Mouse (Mus musculus): ENCODE results near the gene Nt5dc3. TPM values are rescaled to one million over a fixed set of nuclear protein-coding genes. Genes with fewer than 3 reads are reported as not detected.

Gene Nt5dc3
- total and polyA plus RNA-seq, 2 experiments from 2014 or later = 9.3 to 43.6 TPM

DNA sequence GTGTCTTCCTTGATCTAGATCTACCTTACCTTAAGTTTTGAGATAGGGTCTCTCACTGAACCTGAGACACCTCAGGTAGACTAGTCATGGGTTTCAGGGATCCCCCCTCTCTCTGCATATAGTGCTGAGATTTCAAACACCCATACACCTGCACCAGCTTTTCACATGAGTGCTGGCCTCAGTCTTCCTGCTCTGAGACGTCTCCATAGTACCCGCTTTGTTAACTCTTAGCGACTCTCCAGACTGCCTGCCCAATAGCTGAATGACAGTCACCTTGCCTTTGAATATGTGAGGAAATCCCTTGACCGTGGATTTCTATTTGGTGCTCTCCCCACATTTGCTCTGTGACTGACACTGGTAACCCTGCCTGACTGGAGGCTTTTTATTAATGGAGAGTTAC lies 15.4 kb downstream of the Nt5dc3 start:
- ATAC-seq (no peak; the same call in 1 of the 2 replicates), DNase-seq (ENCODE audit: low spot score) (no peak)
- TF ChIP-seq CTCF (IDR thresholded peaks at IDR 0.05; ENCODE audit: low read depth) = no peak
- Histone ChIP-seq H3K9ac (replicated peaks; ENCODE audit: low read length) (no peak overlapping the region), H3K27ac (no peak overlapping the region), H3K4me3 (ENCODE audit: low read length) (no peak overlapping the region), H3K27me3 (ENCODE audit: insufficient read depth, low read length) (no peaks in the 10 kb centered on the region), H3K36me3 (ENCODE audit: insufficient read depth, low read length) (no peaks in the 10 kb centered on the region), H3K4me2 (ENCODE audit: low read depth, low read length) (no peak overlapping the region), H3K4me1 (ENCODE audit: insufficient read depth, low read length) (0 out of 2 replicates have a peak, but pooled peaks cover 2% of the 10 kb centered on the region), H3K9me3 (ENCODE audit: low read length) (no peaks in the 10 kb centered on the region)
- 81% methylated on average over 4 of the region's 4 CpGs for WGBS

DNA sequence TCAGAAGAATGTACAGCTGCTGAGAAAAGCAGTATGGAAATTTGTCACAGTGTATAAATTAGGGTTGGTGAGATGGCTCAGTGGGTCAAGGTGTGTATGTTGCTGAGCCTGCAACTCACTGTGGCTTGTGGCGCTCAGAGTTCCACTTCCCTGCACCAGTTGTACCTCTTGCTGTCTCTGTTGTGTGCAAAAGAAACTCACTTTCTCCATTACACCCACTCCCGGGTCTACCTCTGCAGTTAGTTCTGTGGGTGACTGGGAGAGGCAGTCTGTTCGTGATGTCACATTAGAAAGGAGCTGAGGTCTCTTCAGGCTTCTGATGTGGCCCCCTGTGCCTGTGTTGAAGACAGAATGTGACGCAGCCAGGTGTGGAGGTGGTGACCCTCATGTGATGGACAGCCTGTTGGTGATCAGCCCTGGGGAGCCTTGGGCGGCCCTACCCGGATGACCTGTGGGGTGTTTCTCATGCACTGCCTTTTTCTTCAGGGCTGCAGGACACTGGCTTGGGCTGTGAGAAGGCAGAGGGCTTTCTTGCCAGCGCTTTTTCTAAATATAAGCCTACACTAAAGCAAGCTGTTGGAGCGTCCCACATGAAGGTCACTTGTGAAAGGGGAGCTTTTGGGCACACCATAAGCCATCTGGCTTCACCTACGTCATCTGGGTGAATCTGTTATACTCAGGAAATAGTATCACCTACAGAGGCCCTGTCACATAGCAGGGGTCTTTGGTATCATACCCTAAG lies 16.2 kb downstream of the Nt5dc3 start:
- no peaks in the 10 kb centered on the region for H3K4me1 ChIP-seq (ENCODE audit: insufficient read depth, low read length)
- no peak overlapping the region for H3K4me3 ChIP-seq (ENCODE audit: low read length)
- H3K4me2 ChIP-seq (ENCODE audit: low read depth, low read length) = no peak overlapping the region
- no peaks in the 10 kb centered on the region for H3K27me3 ChIP-seq (ENCODE audit: insufficient read depth, low read length)
- H3K36me3 ChIP-seq (ENCODE audit: insufficient read depth, low read length) = no peaks in the 10 kb centered on the region
- H3K9me3 ChIP-seq (ENCODE audit: low read length) = no peaks in the 10 kb centered on the region
- 91% methylated on average over 9 of the region's 9 CpGs for WGBS
- no peak for TF ChIP-seq CTCF (IDR thresholded peaks at IDR 0.05; ENCODE audit: low read depth)
- DNase-seq (ENCODE audit: low spot score) (no peak), ATAC-seq (no peak)
- H3K9ac ChIP-seq (replicated peaks; ENCODE audit: low read length) = no peak overlapping the region
- no peak overlapping the region for H3K27ac ChIP-seq

GRCm38 (mm10) chr10:86796073-86796741 lies 17.4 kb downstream of the Nt5dc3 start:
- 95% methylated on average over 5 of the region's 5 CpGs for WGBS
- TF ChIP-seq CTCF (IDR thresholded peaks at IDR 0.05; ENCODE audit: low read depth) = no peak
- Histone ChIP-seq H3K9ac (replicated peaks; ENCODE audit: low read length) (no peak overlapping the region), H3K9me3 (ENCODE audit: low read length) (no peaks in the 10 kb centered on the region), H3K4me3 (ENCODE audit: low read length) (no peak overlapping the region), H3K27ac (no peak overlapping the region), H3K4me1 (ENCODE audit: insufficient read depth, low read length) (no peaks in the 10 kb centered on the region), H3K4me2 (ENCODE audit: low read depth, low read length) (no peak overlapping the region), H3K36me3 (ENCODE audit: insufficient read depth, low read length) (no peaks in the 10 kb centered on the region), H3K27me3 (ENCODE audit: insufficient read depth, low read length) (no peaks in the 10 kb centered on the region)
- no peak for DNase-seq (ENCODE audit: low spot score)
- 0 out of 2 replicates have a peak, but pooled peaks have one; percentile 18 for ATAC-seq

- DNase-seq (ENCODE audit: low spot score) = no peak
These were observed 28.6 kb downstream of the Nt5dc3 start for GRCm38 (mm10) chr10:86807362-86807761.

DNA sequence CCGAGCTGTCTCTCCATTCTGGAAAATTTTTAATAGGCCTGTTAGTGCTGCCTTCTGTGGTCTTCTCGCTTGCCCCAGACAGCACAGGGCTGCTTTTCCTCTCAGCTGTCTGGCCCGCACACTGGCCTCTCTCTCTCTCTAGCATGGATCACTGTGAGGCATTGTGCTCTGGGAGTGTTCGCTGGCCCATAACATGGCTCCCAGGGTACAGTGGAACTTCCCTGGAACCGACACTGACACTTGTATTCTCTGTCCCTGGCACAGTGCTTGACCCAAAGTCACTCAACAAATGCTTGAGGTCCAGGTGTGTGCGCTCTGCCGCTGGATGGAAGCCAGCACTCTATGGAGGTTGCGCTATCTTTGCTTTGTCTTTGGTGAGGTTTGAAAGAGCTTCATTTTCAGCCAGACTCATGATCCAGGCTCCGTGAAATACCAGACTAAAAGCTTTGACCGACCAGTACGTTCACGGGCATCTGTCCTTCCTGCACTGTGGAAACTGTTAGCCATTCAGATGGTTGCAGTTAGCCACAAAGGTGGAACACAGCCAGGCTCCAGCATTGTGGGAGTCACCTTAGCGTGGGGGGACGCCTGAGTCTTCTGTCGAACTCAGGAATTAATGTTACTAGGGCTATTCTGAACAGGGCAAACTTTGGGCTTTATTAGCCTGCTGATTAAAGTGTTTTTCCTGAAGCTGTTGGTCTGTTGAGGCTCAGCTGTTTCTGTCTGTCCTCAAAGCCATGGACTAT lies 29.4 kb downstream of the Nt5dc3 start:
- WGBS = 58% methylated on average over 15 of the region's 15 CpGs
- Histone ChIP-seq H3K4me3 (ENCODE audit: low read length) (no peak overlapping the region), H3K9ac (replicated peaks; ENCODE audit: low read length) (no peak overlapping the region), H3K4me1 (ENCODE audit: insufficient read depth, low read length) (no peaks in the 10 kb centered on the region), H3K27ac (peak overlapping the region; percentile 41; the same call in 1 of the 2 replicates), H3K9me3 (ENCODE audit: low read length) (no peaks in the 10 kb centered on the region), H3K36me3 (ENCODE audit: insufficient read depth, low read length) (peaks cover 8% of the 10 kb centered on the region; the same call in 1 of the 2 replicates), H3K27me3 (ENCODE audit: insufficient read depth, low read length) (no peaks in the 10 kb centered on the region), H3K4me2 (ENCODE audit: low read depth, low read length) (no peak overlapping the region)
- no peak for TF ChIP-seq CTCF (IDR thresholded peaks at IDR 0.05; ENCODE audit: low read depth)
- ATAC-seq (peak; percentile 84), DNase-seq (ENCODE audit: low spot score) (peak; percentile 51)

More at GRCm38 (mm10) chr10:86807362-86807761, 28.6 kb downstream of the Nt5dc3 start:
- Histone ChIP-seq H3K4me1 (ENCODE audit: insufficient read depth, low read length) (no peaks in the 10 kb centered on the region), H3K36me3 (ENCODE audit: insufficient read depth, low read length) (peaks cover 2% of the 10 kb centered on the region; the same call in 1 of the 2 replicates), H3K4me2 (ENCODE audit: low read depth, low read length) (no peak overlapping the region), H3K9me3 (ENCODE audit: low read length) (no peaks in the 10 kb centered on the region), H3K27me3 (ENCODE audit: insufficient read depth, low read length) (no peaks in the 10 kb centered on the region), H3K4me3 (ENCODE audit: low read length) (no peak overlapping the region), H3K27ac (peak overlapping the region; percentile 27; the same call in 1 of the 2 replicates), H3K9ac (replicated peaks; ENCODE audit: low read length) (no peak overlapping the region)
- TF ChIP-seq CTCF (IDR thresholded peaks at IDR 0.05; ENCODE audit: low read depth) = no peak
- no peak for ATAC-seq
- WGBS = 88% methylated on average over 1 of the region's 1 CpGs

DNA sequence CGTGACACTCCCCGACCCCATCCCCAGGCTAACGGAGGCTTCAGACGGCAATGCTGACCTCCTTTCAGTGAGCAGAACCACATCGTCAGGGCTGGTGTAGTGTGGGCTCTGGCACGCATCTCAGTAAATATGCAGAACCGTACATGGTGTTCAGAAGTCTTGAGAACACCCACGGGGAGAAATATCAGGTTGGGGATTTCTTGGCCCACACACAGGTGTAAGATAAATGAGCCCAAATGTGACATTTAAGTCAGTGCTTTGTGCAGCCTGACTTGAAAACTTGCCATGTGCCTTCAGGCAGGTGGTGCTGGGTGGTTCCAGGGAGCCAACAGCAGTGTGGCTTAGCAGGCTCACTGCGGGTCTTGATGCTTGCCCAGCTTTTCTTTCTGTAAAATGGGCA lies 31.2 kb downstream of the Nt5dc3 start:
- no peak for TF ChIP-seq CTCF (IDR thresholded peaks at IDR 0.05; ENCODE audit: low read depth)
- H3K27ac ChIP-seq = no peak overlapping the region
- H3K9me3 ChIP-seq (ENCODE audit: low read length) = no peaks in the 10 kb centered on the region
- no peak overlapping the region for H3K9ac ChIP-seq (replicated peaks; ENCODE audit: low read length)
- WGBS = 70% methylated on average over 9 of the region's 9 CpGs
- no peak overlapping the region for H3K4me3 ChIP-seq (ENCODE audit: low read length)
- no peak for DNase-seq (ENCODE audit: low spot score)
- no peaks in the 10 kb centered on the region for H3K4me1 ChIP-seq (ENCODE audit: insufficient read depth, low read length)
- H3K4me2 ChIP-seq (ENCODE audit: low read depth, low read length) = no peak overlapping the region
- H3K27me3 ChIP-seq (ENCODE audit: insufficient read depth, low read length) = no peaks in the 10 kb centered on the region
- no peak for ATAC-seq
- peaks cover 13% of the 10 kb centered on the region; the same call in 1 of the 2 replicates for H3K36me3 ChIP-seq (ENCODE audit: insufficient read depth, low read length)
